Mouse (Mus musculus): ENCODE data around the gene Lpcat1.

Gene Lpcat1

DNA sequence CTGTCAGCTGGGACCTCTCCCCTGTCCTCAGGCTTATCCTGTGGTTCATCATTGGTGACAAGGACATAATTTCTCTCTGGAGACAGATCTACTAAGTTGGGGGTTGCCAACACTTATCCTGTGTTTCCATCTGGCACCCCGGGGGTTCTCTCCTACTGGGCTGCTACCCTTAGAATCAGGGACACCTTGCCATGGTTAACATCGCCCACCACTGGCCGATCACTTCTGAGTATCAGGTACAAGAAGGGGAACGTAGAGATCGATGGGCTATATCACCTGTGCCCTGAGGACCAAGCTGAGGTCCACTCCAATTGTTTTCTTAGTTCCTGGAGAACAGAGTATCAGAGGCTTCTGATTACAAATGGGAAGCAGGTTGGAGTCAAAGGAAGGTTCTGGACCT lies 97.2 kb downstream of the Lpcat1 start:
- DNase-seq: no peak
